Mouse (Mus musculus) heart, embryonic 13.5 days (tissue): ENCODE data around the gene 4930544D05Rik. TPM values are rescaled to one million over a fixed set of nuclear protein-coding genes. Genes with fewer than 3 reads are reported as not detected.

Experiments used
- ATAC-seq: fragments of 200-750 bp; cut with Nextera tagmentation; 2 replicates; pipeline ENCODE4 v1.8.0; 2017; ENCODE audit warnings: moderate TSS enrichment; ENCODE audit not compliant: insufficient number of reproducible peaks, low FRiP score, low TSS enrichment; ENCODE audit errors: extremely low read depth
- H3K27ac ChIP-seq: fragments of 300-500 bp; sonication (generic); replicated peaks from 2 replicates; pipeline ENCODE4 v1.5.1; 2015; ENCODE audit warnings: moderate library complexity, mild to moderate bottlenecking, inconsistent platforms
- H3K27me3 ChIP-seq: fragments of 300-500 bp; sonication (generic); replicated peaks from 2 replicates; pipeline ENCODE4 v1.6.1; 2015; ENCODE audit warnings: mild to moderate bottlenecking, inconsistent platforms
- H3K36me3 ChIP-seq: fragments of 300-500 bp; sonication (generic); 2 replicates; pipeline ENCODE4 v1.6.1; 2015; ENCODE audit warnings: mild to moderate bottlenecking, inconsistent platforms
- H3K4me1 ChIP-seq: fragments of 300-500 bp; sonication (generic); 2 replicates; pipeline ENCODE4 v1.6.1; 2015; ENCODE audit warnings: inconsistent platforms
- H3K4me2 ChIP-seq: fragments of 300-500 bp; sonication (generic); 2 replicates; pipeline ENCODE4 v1.6.1; 2015; ENCODE audit warnings: inconsistent platforms, mild to moderate bottlenecking, moderate library complexity
- H3K4me3 ChIP-seq: fragments of 300-500 bp; sonication (generic); 2 replicates; pipeline ENCODE4 v1.5.1; 2015; ENCODE audit warnings: moderate library complexity, mild to moderate bottlenecking, inconsistent platforms
- H3K9ac ChIP-seq: fragments of 300-500 bp; sonication (generic); 2 replicates; pipeline ENCODE4 v1.6.1; 2015; ENCODE audit warnings: inconsistent platforms, mild to moderate bottlenecking, moderate library complexity
- H3K9me3 ChIP-seq: fragments of 300-500 bp; sonication (generic); 2 replicates; pipeline ENCODE4 v1.6.1; 2016; ENCODE audit warnings: inconsistent platforms
- WGBS: fragments of 180-500 bp; shearing (Covaris S2); methylation state at CpG from one replicate; pipeline ENCODE4 v1.1.7; 2015; ENCODE audit warnings: mixed read lengths; 5-methylcytosine and 5-hydroxymethylcytosine counted together
- polyA plus RNA-seq: library from polyadenylated mRNA; unstranded; fragments of >200 nt; fragmentation: Nextera tagmentation; extraction: Ambion mirVana; gene quantifications from 2 replicates; pipeline ENCODE4 v1.2.1, GENCODE M21; 2015

Gene 4930544D05Rik
- polyA plus RNA-seq, 1 experiment from 2014 or later, result not detected

GRCm38 (mm10) chr11:70625473-70625872 is 9.8 kb downstream of the 4930544D05Rik start:
- no peak overlapping the region for H3K9ac ChIP-seq
- 46% methylated on average over 4 of the region's 4 CpGs for WGBS
- ATAC-seq, result no peak
- H3K4me1 ChIP-seq, result peaks cover 9% of the 10 kb centered on the region
- H3K36me3 ChIP-seq, result no peaks in the 10 kb centered on the region
- H3K9me3 ChIP-seq, result no peaks in the 10 kb centered on the region
- H3K4me3 ChIP-seq, result no peak overlapping the region
- H3K27ac ChIP-seq, result no peak overlapping the region
- no peaks in the 10 kb centered on the region for H3K27me3 ChIP-seq
- H3K4me2 ChIP-seq, result no peak overlapping the region

GRCm38 (mm10) chr11:70626877-70627276 is 11.2 kb downstream of the 4930544D05Rik start:
- Histone ChIP-seq H3K4me2 (no peak overlapping the region), H3K4me1 (peaks cover 9% of the 10 kb centered on the region), H3K4me3 (no peak overlapping the region), H3K36me3 (no peaks in the 10 kb centered on the region), H3K9me3 (no peaks in the 10 kb centered on the region), H3K27me3 (no peaks in the 10 kb centered on the region), H3K9ac (no peak overlapping the region), H3K27ac (no peak overlapping the region)
- no peak for ATAC-seq
- WGBS, result 74% methylated on average over 4 of the region's 4 CpGs

DNA sequence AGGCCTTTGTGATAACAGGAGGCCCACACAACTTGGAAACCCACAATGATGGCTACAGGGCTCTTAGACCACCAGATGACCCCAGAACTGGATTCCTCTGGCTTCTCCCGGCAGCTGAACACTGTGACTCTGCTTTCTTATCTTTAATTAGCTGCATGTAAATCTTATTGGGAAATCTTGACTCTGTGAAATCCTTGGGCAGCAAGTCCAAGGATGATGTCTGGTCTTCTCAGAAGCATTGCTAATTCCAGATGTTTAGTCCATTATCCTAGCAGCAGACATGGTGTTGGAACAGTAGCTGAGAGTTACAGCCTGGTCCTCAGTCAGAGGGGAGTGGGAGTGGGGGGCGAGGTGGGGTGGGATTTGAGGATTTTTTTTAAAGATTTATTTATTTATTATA is 12.8 kb downstream of the 4930544D05Rik start:
- Histone ChIP-seq H3K4me3 (no peak overlapping the region), H3K9ac (no peak overlapping the region), H3K27me3 (no peaks in the 10 kb centered on the region), H3K27ac (no peak overlapping the region), H3K4me2 (no peak overlapping the region), H3K4me1 (0 out of 2 replicates have a peak, but pooled peaks cover 3% of the 10 kb centered on the region), H3K36me3 (no peaks in the 10 kb centered on the region), H3K9me3 (no peaks in the 10 kb centered on the region)
- no peak for ATAC-seq
- 56% methylated on average over 2 of the region's 2 CpGs for WGBS

DNA sequence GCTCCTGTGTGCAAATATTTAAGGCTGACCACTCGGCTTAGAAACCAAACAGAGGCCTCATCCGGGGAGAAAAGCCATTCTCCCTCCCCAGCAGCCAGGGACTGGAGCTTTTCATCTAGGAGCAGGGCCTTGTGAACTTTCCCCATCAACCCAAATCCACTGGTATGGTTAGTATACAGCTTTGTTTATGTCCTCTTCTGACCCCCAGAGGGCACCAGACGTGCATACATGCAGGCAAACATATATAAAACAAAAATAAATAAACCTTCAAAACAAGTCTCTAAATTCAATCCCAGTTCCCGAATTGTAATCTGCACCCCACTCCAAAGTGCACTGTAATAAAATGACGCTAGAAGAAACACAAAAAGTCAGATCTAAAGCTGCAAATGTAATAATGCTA is 13.9 kb downstream of the 4930544D05Rik start:
- Histone ChIP-seq H3K27me3 (no peaks in the 10 kb centered on the region), H3K36me3 (no peaks in the 10 kb centered on the region), H3K4me2 (no peak overlapping the region), H3K9ac (no peak overlapping the region), H3K27ac (no peak overlapping the region), H3K4me3 (no peak overlapping the region), H3K4me1 (no peaks in the 10 kb centered on the region), H3K9me3 (no peaks in the 10 kb centered on the region)
- WGBS, result 50% methylated on average over 5 of the region's 5 CpGs
- ATAC-seq, result no peak

- Histone ChIP-seq H3K27me3 (no peaks in the 10 kb centered on the region), H3K4me1 (no peaks in the 10 kb centered on the region), H3K4me3 (no peak overlapping the region), H3K9me3 (no peaks in the 10 kb centered on the region), H3K27ac (no peak overlapping the region), H3K36me3 (no peaks in the 10 kb centered on the region), H3K9ac (no peak overlapping the region), H3K4me2 (no peak overlapping the region)
- no peak for ATAC-seq
- WGBS, result 55% methylated on average over 7 of the region's 7 CpGs
These were observed 14.5 kb downstream of the 4930544D05Rik start for GRCm38 (mm10) chr11:70630129-70630528.

- peaks cover 19% of the 10 kb centered on the region for H3K4me1 ChIP-seq
- no peaks in the 10 kb centered on the region for H3K36me3 ChIP-seq
- H3K27ac ChIP-seq, result no peak overlapping the region
- H3K27me3 ChIP-seq, result no peaks in the 10 kb centered on the region
- 74% methylated on average over 4 of the region's 4 CpGs for WGBS
- no peak overlapping the region for H3K4me2 ChIP-seq
- H3K9ac ChIP-seq, result no peak overlapping the region
- ATAC-seq, result no peak
- H3K9me3 ChIP-seq, result no peaks in the 10 kb centered on the region
- H3K4me3 ChIP-seq, result no peak overlapping the region
These were observed 20.0 kb downstream of the 4930544D05Rik start for GRCm38 (mm10) chr11:70635601-70636000.

- no peak overlapping the region for H3K9ac ChIP-seq
- no peak overlapping the region for H3K4me3 ChIP-seq
- peaks cover 2% of the 10 kb centered on the region for H3K36me3 ChIP-seq
- H3K9me3 ChIP-seq, result no peaks in the 10 kb centered on the region
- H3K27ac ChIP-seq, result peak overlapping the region; percentile 77; the same call in 1 of the 2 replicates
- H3K27me3 ChIP-seq, result no peaks in the 10 kb centered on the region
- H3K4me1 ChIP-seq, result peaks cover 19% of the 10 kb centered on the region
- H3K4me2 ChIP-seq, result no peak overlapping the region
- WGBS, result 96% methylated on average over 1 of the region's 1 CpGs
- ATAC-seq, result no peak
These were observed 22.1 kb downstream of the 4930544D05Rik start for GRCm38 (mm10) chr11:70637764-70638163.

- WGBS, result 66% methylated on average over 1 of the region's 1 CpGs
- Histone ChIP-seq H3K27ac (peak overlapping the region; percentile 77), H3K9ac (no peak overlapping the region; the same call in 1 of the 2 replicates), H3K36me3 (peaks cover 7% of the 10 kb centered on the region), H3K27me3 (no peaks in the 10 kb centered on the region), H3K4me2 (peak overlapping the region; percentile 43; the same call in 1 of the 2 replicates), H3K9me3 (no peaks in the 10 kb centered on the region), H3K4me3 (no peak overlapping the region), H3K4me1 (peaks cover 19% of the 10 kb centered on the region)
- ATAC-seq, result no peak
These were observed 22.6 kb downstream of the 4930544D05Rik start for GRCm38 (mm10) chr11:70638293-70638692.

DNA sequence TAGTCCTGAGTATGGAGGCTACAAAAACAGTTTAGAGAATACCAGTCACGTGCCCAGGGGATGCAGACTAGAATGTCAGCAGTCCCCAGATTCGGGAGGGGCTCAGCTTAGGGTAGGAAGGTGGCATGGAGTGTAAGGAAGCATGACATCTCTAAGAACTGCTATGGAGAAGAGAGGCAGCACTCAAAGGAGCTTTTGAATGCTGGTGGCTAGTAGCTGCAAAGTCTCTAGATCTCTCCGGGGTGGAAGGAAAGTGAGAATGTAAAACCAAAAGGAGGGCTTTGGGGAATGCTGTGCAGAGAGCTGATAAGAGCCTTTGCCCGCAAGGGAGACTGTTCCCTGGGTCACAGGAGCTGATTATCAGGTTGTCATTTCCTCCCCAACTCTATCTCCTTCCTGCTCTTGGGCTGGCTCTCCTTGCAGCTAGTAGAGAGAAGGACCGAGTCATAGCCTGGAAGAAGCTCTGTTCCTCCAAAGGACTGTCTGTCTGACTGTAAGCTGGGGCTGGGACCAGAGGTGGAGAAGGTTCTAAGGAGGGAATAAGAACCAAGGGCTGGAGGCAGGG is 23.1 kb downstream of the 4930544D05Rik start, which contains the start of gene Gp1ba:
Gene Gp1ba, plus strand, starts transcription at position 409 of the 565 bp plus-strand sequence.
- Histone ChIP-seq H3K4me2 (peak within 1 kb of the TSS; percentile 43; the same call in 1 of the 2 replicates), H3K4me1 (peaks cover 19% of the 10 kb centered on the region), H3K9ac (peak within 1 kb of the TSS; percentile 2), H3K27me3 (no peaks in the 10 kb centered on the region), H3K9me3 (no peaks in the 10 kb centered on the region), H3K27ac (peak within 1 kb of the TSS; percentile 77), H3K4me3 (0 out of 2 replicates have a peak within 1 kb of the TSS, but pooled peaks have one; percentile 7), H3K36me3 (peaks cover 12% of the 10 kb centered on the region)
- ATAC-seq, result no peak
- WGBS, result 6% methylated on average over 5 of the region's 5 CpGs

DNA sequence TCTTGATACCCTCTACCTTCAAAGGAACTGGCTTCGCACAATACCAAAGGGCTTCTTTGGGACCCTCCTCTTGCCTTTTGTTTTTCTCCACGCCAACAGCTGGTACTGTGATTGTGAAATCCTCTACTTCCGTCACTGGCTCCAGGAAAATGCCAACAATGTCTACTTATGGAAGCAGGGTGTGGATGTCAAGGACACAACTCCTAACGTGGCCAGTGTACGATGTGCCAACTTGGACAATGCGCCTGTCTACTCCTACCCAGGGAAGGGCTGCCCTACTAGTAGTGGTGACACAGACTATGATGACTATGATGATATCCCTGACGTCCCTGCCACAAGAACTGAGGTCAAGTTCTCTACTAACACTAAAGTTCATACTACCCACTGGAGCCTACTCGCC is 24.3 kb downstream of the 4930544D05Rik start:
- Histone ChIP-seq H3K9me3 (no peaks in the 10 kb centered on the region), H3K36me3 (peaks cover 24% of the 10 kb centered on the region), H3K4me1 (peaks cover 20% of the 10 kb centered on the region), H3K9ac (no peak overlapping the region), H3K4me3 (no peak overlapping the region), H3K4me2 (no peak overlapping the region), H3K27me3 (no peaks in the 10 kb centered on the region), H3K27ac (0 out of 2 replicates have a peak overlapping the region, but pooled peaks have one; percentile 77)
- 72% methylated on average over 8 of the region's 8 CpGs for WGBS
- no peak for ATAC-seq

DNA sequence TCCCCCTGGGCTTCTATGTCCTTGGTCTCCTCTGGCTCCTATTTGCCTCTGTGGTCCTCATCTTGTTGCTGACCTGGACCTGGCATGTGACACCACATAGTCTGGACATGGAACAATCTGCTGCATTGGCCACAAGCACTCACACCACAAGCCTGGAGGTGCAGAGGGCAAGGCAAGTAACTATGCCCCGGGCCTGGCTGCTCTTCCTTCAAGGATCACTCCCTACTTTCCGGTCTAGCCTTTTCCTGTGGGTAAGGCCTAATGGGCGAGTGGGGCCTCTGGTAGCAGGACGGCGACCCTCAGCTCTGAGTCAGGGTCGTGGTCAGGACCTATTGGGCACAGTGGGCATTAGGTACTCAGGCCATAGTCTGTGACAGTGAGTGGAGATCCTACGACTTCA is 25.6 kb downstream of the 4930544D05Rik start:
- no peak for ATAC-seq
- Histone ChIP-seq H3K36me3 (peaks cover 34% of the 10 kb centered on the region), H3K9me3 (no peaks in the 10 kb centered on the region), H3K27ac (no peak overlapping the region), H3K27me3 (no peaks in the 10 kb centered on the region), H3K4me2 (no peak overlapping the region), H3K4me1 (peaks cover 32% of the 10 kb centered on the region), H3K4me3 (no peak overlapping the region), H3K9ac (no peak overlapping the region)
- WGBS, result 74% methylated on average over 7 of the region's 7 CpGs

- Histone ChIP-seq H3K4me3 (no peak overlapping the region), H3K27me3 (no peaks in the 10 kb centered on the region), H3K9ac (no peak overlapping the region), H3K36me3 (peaks cover 34% of the 10 kb centered on the region), H3K4me1 (peaks cover 37% of the 10 kb centered on the region), H3K9me3 (no peaks in the 10 kb centered on the region), H3K4me2 (no peak overlapping the region), H3K27ac (no peak overlapping the region)
- ATAC-seq, result no peak
- WGBS, result 89% methylated on average over 6 of the region's 6 CpGs
These were observed 27.4 kb downstream of the 4930544D05Rik start for GRCm38 (mm10) chr11:70643051-70643450.
